Mouse (Mus musculus): ENCODE measurements around the gene Lmtk3. TPM values are rescaled to one million over a fixed set of nuclear protein-coding genes. Genes with fewer than 3 reads are reported as not detected.

The Lmtk3 gene
- total and polyA plus RNA-seq, 3 experiments: 0.19 to 0.34 (median 0.30) TPM

GRCm38 (mm10) chr7:45801348-45801747 lies 17.8 kb downstream of the Lmtk3 start (continued):
- no peak for TF ChIP-seq JUN (IDR thresholded peaks at IDR 0.05; ENCODE audit: insufficient read depth, low read depth, low read length)
- TF ChIP-seq RAD21 (IDR thresholded peaks at IDR 0.05; ENCODE audit: low read depth, low read length): peak; percentile 93
- TF ChIP-seq MAFK (IDR thresholded peaks at IDR 0.05; ENCODE audit: insufficient replicate concordance, low read length): no peak
- TF ChIP-seq GABPA (IDR thresholded peaks at IDR 0.05; ENCODE audit: insufficient replicate concordance, low read depth, low read length): no peak
- no peak for TF ChIP-seq CHD2 (IDR thresholded peaks at IDR 0.05; ENCODE audit: low read length)
- 0 out of 2 replicates have a peak, but pooled peaks have one; percentile 45 for TF ChIP-seq TCF12 (IDR thresholded peaks at IDR 0.05; ENCODE audit: low read depth, low read length)
- no peak; the same call in 1 of the 2 replicates for TF ChIP-seq ZNF384 (IDR thresholded peaks at IDR 0.05; ENCODE audit: low read depth, low read length)
- no peak for TF ChIP-seq CHD1 (IDR thresholded peaks at IDR 0.05; ENCODE audit: low read depth, low read length)
- TF ChIP-seq KAT2A (IDR thresholded peaks at IDR 0.05; ENCODE audit: insufficient replicate concordance, low read length): no peak
- TF ChIP-seq BHLHE40 (IDR thresholded peaks at IDR 0.05; ENCODE audit: low read depth, low read length): peak; percentile 47
- TF ChIP-seq ELF1 (IDR thresholded peaks at IDR 0.05; ENCODE audit: low read depth, low read length): no peak; the same call in 1 of the 2 replicates
- TF ChIP-seq RCOR1 (conservative IDR thresholded peaks at IDR 0.05; ENCODE audit: low read depth, low read length): 0 out of 2 replicates have a peak, but pooled peaks have one; percentile 35
- TF ChIP-seq MYC (IDR thresholded peaks at IDR 0.05; ENCODE audit: low read depth, low read length): 0 out of 2 replicates have a peak, but pooled peaks have one; percentile 57
- TF ChIP-seq MAZ (IDR thresholded peaks at IDR 0.05; ENCODE audit: low read depth, low read length): peak; percentile 62
- TF ChIP-seq ETS1 (conservative IDR thresholded peaks at IDR 0.05; ENCODE audit: low read depth, low read length): no peak
- TF ChIP-seq JUND (conservative IDR thresholded peaks at IDR 0.05; ENCODE audit: low read depth, low read length): no peak
- no peak for TF ChIP-seq E2F4 (IDR thresholded peaks at IDR 0.05; ENCODE audit: insufficient replicate concordance, low read depth, low read length)
- TF ChIP-seq HCFC1 (IDR thresholded peaks at IDR 0.05; ENCODE audit: low read depth, low read length): peak; percentile 58
- TF ChIP-seq ZC3H11A (IDR thresholded peaks at IDR 0.05; ENCODE audit: low read depth, low read length): peak; percentile 98
- TF ChIP-seq USF1 (IDR thresholded peaks at IDR 0.05; ENCODE audit: low read depth, low read length): no peak
- peak; percentile 90 to 100 for TF ChIP-seq CTCF (conservative IDR thresholded peaks at IDR 0.05 in 1 of 2, IDR thresholded peaks at IDR 0.05 in 1 of 2; ENCODE audit: low read depth in 2 of 2, low read length in 2 of 2)
- no peak for TF ChIP-seq ZKSCAN1 (IDR thresholded peaks at IDR 0.05; ENCODE audit: borderline replicate concordance, low read depth, low read length)

- Histone ChIP-seq H3K9ac (ENCODE audit: insufficient read depth, low read depth) (no peak overlapping the region), H3K4me1 (ENCODE audit: control insufficient read depth in 1 of 2, insufficient read depth in 2 of 2) (peaks cover 5 to 9% of the 10 kb centered on the region in 2 experiments), H3K27ac (ENCODE audit: insufficient read depth, low read depth) (no peak overlapping the region), H3K9me3 (replicated peaks; ENCODE audit: low read length) (no peaks in the 10 kb centered on the region), H3K36me3 (replicated peaks in 1 of 2; ENCODE audit: control insufficient read depth in 1 of 2, insufficient read depth in 1 of 2, low read length in 1 of 2) (peaks cover 6 to 18% of the 10 kb centered on the region in 2 experiments), H3K4me2 (ENCODE audit: insufficient read depth, low read depth, poor library complexity, severe bottlenecking) (no peak overlapping the region), H3K27me3 (replicated peaks) (peaks cover 13% of the 10 kb centered on the region), H3K79me2 (replicated peaks; ENCODE audit: control insufficient read depth, extremely low read depth, insufficient read depth, poor library complexity, severe bottlenecking) (no peaks in the 10 kb centered on the region), H3K4me3 (replicated peaks in 1 of 3; ENCODE audit: low read depth in 2 of 3, low read length in 2 of 3, poor library complexity in 1 of 3) (no peak overlapping the region)
- DNase-seq (ENCODE audit: extremely low read depth): no peak
- dilution Hi-C loops (cut with MboI; ENCODE audit: extremely low pct_ligation_motif_present, extremely low pct_unique_long_range_greater_than_20kb, low sequenced_read_pairs) (no loop called here), in situ Hi-C loops (cut with MboI; ENCODE audit: low pct_ligation_motif_present, low pct_unique_long_range_greater_than_20kb, low sequenced_read_pairs) (loop anchor here (5.0 kb wide), 1 partner anchor 60 kb away; no protein-coding TSS in a partner anchor)
- no peak for TF ChIP-seq MYC (IDR thresholded peaks at IDR 0.05; ENCODE audit: low read depth, low read length)
- no peak for TF ChIP-seq ELF1 (IDR thresholded peaks at IDR 0.05; ENCODE audit: low read depth, low read length)
- no peak for TF ChIP-seq MAX (IDR thresholded peaks at IDR 0.05; ENCODE audit: low read length)
- no peak for TF ChIP-seq CHD1 (IDR thresholded peaks at IDR 0.05; ENCODE audit: low read depth, low read length)
- no peak for TF ChIP-seq SMC3 (IDR thresholded peaks at IDR 0.05; ENCODE audit: low read depth, low read length)
- TF ChIP-seq TCF12 (IDR thresholded peaks at IDR 0.05; ENCODE audit: low read depth, low read length): no peak
- TF ChIP-seq UBTF (IDR thresholded peaks at IDR 0.05; ENCODE audit: low read depth, low read length): no peak
- no peak for TF ChIP-seq GABPA (IDR thresholded peaks at IDR 0.05; ENCODE audit: insufficient replicate concordance, low read depth, low read length)
- TF ChIP-seq CHD2 (IDR thresholded peaks at IDR 0.05; ENCODE audit: low read length): no peak
- TF ChIP-seq E2F4 (IDR thresholded peaks at IDR 0.05; ENCODE audit: insufficient replicate concordance, low read depth, low read length): no peak
- TF ChIP-seq USF1 (IDR thresholded peaks at IDR 0.05; ENCODE audit: low read depth, low read length): no peak
Measured at GRCm38 (mm10) chr7:45802551-45802950, 19.0 kb downstream of the Lmtk3 start.
